Mouse (Mus musculus) right cerebral cortex, adult 2 months (tissue): Measurements from ENCODE around the gene Cntnap5a.
"Not testable (repeated sequence)": the region's sequence is repeated elsewhere in the genome, so short reads cannot be mapped to it uniquely, and the experiment has no call there.

ENCODE experiments used
- DNase-seq, 2 experiments: peaks; one replicate each; pipeline ENCODE4 v3.0.0; 2021 to 2022; ENCODE audit warnings: low spot score in 2 of 2

Cntnap5a gene

GRCm38 (mm10) chr1:116044083-116044482 lies 359.5 kb downstream of the Cntnap5a start:
- no peak for DNase-seq

- DNase-seq: no peak
Observed at GRCm38 (mm10) chr1:116107010-116107723, 422.6 kb downstream of the Cntnap5a start.

GRCm38 (mm10) chr1:116107724-116108058 lies 423.1 kb downstream of the Cntnap5a start:
- no peak for DNase-seq

DNA sequence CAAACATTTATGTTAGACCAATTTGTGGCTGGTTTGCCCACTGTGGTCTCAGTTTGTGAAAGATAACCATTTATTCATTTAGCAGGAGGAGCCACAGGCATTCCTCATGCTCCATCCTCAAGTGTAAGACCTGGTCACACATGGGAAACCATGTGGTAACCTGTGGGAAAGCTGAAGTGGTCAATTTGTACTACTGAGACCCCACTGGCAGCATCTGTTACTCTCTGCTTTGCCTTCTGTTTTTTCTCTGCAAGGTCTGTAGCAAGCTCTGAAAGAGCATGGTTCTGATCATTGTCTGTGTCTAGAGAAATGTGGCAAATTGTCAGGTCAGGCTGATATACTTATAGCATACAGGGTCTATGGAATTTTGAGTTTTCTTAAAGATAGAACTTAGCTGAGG lies 423.8 kb downstream of the Cntnap5a start:
- no peak for DNase-seq

DNA sequence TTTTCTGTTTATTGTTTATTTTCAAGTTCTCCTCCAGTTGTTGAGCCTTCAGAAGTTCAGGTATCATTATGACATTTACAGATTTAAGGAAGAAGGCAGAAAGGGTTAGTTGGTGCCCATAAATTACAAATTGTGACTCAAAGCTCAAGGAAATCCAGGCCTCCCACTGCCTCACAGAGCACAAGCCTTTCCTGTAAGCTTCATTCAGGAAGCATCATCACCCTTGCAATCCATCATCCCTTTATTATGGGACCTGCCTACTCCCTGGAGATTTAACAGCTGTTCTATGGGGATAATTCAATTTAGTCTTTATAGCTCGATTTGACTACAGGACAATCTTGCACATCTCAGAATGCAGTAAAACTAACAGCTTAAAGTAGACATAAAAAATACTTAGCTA lies 441.2 kb downstream of the Cntnap5a start:
- no peak for DNase-seq

DNA sequence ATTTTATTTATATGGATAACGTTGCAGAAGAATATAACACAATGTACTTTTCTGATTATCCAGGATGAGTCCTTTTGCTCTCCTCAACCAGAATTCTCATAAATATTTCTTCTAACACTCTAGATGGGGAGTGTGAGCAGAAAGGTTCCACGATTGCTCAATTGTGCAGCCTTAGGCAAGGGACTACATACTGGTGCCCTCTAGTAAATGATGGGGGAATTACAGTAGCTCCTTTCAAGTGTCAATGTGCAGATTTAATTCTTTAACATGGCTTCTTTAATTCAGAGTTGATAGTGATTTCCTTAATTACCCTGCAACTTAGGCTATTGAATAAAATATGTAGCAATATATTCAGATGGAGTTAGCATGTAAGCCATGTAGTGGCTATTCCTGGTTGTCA lies 442.5 kb downstream of the Cntnap5a start:
- DNase-seq: no peak

GRCm38 (mm10) chr1:116128450-116129246 lies 444.1 kb downstream of the Cntnap5a start:
- no peak for DNase-seq

DNA sequence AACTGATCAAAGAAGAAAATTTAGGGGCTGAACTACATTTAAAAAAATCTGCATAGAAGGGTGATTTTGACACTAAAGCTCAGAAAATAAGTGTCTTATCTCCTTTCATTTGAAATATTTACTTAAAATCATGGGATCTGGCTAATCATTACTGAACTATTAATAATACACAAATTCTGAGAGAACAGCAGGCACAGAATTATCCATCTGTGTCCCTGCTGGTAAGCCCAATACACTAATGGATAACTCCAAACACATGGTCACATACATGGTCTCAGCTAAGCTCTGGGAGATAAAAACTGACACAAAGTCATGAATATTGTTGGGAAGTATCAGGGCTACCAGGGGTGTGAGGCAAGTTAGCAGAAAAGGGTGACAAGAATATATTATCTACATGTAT lies 447.9 kb downstream of the Cntnap5a start:
- no peak for DNase-seq

- no peak for DNase-seq
Observed at GRCm38 (mm10) chr1:116149764-116150369, 465.3 kb downstream of the Cntnap5a start.

- no peak for DNase-seq
Observed at GRCm38 (mm10) chr1:116184471-116184870, 499.9 kb downstream of the Cntnap5a start.

- DNase-seq: not testable (repeated sequence)
Observed at GRCm38 (mm10) chr1:116188142-116188541, 503.6 kb downstream of the Cntnap5a start.

DNA sequence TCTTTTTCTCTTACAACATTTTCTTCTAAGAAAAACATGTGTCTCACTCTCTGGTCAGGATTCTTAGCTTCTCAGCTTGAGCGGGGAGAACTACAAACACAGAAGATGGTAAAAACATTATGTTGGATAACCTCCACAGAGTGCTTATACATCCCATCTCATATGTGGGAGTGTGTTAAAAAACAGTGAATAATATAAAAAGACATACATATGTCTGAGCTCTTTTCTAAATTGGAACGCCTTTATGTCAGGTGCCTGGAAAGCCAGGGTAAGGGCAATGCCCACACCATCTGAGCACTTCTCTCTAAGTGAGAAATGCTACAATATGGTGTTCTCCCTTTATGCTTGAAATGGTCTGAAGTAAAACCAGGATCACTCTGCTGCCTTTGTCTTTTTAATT lies 507.7 kb downstream of the Cntnap5a start:
- DNase-seq: peak; percentile 8 to 26

DNA sequence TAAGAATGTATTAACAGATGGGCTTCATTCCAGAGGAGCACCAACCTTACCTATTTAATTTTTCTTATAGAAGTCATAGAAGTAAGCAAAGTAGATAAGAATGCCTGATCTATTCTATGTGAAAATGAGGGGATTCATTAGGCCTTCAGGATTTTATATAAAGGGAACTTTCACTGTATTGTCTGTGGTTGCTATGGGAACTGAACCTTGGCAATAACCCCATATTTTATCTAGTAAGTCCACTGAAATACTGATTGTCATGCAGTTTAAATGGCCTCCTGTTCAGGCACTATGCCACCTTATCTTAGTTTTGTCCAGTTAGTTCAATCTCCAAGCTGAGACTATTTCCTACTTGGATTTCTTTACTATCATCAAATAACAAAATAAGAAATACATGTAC lies 532.3 kb downstream of the Cntnap5a start:
- DNase-seq: no peak

DNA sequence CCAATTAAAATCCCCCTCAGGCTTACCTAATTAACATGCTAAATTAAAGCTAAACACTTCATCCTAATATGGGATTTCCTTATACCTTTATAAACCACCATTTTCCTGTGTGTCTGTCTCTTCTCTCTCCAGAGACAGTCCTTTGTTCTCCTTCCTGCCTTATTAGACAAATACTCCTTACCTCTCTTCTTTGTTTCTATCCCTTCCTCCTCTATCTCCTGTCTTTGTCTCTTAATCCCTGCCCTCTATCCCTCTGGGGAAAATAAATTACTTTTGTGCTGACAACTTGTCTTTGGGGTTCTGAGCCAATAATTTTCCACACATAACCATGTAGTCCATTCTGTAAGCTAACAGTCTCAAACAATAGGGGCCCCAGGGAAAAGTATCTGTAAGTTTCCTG lies 556.0 kb downstream of the Cntnap5a start:
- no peak for DNase-seq

DNA sequence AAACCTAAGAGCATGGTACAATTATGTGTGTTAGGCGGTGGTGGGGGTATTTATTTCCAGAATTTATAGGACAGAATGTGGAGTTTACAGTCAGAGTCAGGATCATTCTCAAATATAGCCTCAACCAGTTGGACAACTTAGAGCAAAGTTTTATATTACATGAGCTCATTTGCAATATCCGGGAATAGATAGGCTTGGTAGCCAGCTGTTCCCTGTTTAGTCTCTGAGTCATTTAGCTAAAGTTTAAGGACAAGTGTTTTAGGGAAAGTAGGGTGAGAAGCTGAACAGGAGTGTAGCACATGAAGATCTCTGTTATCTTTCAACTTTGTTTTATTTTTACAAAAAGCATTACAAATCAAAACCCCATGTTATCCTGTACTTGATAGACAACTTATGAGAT lies 559.3 kb downstream of the Cntnap5a start:
- peak; percentile 10 to 20 for DNase-seq

DNA sequence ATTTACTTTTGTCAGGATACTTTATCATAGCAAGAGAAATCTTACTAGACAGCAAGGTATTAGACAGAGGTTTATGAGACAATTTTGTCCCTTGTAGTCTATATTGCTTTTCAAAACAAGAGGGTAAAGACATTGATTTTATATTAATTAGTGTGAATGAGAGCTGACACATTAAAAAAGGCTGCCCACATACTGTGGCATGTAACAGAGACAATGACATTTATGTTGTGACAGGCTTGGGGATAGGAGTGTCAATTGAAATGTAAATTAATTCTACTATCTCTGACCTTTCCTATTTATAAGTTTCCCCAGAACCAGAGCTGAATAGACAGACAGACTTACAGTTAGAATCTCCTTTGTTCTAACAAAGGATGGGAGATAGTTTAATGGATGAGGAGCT lies 596.6 kb downstream of the Cntnap5a start:
- no peak for DNase-seq

DNA sequence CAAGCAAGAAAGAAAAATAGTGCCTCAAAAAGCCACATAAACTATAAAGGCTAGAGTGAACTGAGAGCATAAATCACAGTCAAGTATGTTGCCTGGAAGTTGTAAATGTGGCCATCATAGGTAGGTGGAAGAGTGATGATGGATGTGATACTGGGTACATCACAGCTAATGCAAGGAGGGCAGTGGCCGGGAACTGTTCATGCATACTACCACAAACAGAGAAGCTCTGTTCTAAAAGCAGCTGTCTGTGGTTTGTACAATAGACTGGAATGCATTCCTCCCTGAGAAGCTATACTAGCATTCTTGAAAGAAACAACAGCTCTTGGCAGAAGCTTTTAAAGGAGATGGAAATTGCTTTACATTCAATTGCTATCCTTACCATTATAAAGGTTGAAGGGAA lies 599.4 kb downstream of the Cntnap5a start:
- DNase-seq: no peak

DNA sequence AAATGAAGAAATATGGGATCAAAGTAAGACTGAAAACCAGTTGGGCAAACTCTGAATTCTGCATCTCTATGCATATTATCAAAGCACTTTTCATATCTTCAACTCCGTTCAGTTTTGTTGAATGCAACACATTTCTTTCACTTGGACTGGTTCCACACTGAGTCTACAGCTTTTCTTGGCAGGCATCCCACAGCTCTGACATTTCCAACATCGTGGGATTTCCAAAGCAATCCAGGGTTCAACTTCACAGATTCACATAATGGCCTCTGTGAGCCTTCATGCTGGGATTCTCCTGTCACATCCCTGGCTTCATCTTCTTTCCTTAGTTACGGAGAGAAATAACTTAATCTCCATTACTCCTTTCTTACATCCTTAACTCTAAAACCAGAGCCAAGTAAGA lies 622.0 kb downstream of the Cntnap5a start:
- peak; percentile 42 to 49 for DNase-seq

GRCm38 (mm10) chr1:116311512-116311911 lies 627.0 kb downstream of the Cntnap5a start:
- DNase-seq: no peak

- peak in 1 of 2 experiments; percentile 23 for DNase-seq
Observed at GRCm38 (mm10) chr1:116313269-116313668, 628.7 kb downstream of the Cntnap5a start.

DNA sequence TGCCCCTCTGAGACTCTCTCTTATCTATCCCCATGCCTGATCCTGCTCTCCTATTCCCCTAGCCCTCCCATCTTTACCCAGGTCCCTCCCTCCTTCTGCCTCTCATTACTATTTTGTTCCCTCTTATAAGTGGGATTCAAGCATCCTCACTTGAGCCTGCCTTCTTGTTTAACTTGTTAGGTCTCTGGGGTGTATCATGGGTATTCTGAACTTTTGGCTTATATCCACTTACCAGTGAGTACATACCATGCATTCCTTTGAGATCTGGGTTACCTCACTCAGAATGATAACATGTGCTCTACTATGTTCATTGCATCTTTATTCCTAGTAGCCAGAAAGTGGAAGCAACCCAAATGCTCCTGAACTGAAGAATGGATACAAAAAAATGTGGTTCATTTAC lies 639.9 kb downstream of the Cntnap5a start:
- DNase-seq: no peak

- no peak for DNase-seq
Observed at GRCm38 (mm10) chr1:116353669-116354068, 669.1 kb downstream of the Cntnap5a start.

DNA sequence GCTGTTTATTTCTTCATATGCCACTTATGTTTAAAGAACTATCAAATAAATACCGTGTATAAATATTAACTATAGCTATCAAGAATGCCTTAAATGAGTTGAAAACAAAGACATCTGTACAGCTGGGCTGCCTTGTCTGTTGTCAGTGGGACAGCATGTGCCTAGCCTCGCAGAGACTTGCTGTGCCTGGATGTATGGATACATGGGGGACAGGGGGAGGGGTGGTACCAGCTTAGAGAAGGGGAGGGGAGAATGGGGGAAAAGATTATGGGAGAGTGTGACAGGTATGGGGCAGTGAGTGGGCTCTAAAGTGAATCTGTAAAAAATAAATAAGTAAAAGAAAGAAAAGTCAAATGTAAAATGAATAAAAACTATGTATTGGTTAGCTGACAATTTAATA lies 681.0 kb downstream of the Cntnap5a start:
- DNase-seq: no peak
